ENCODE assay signal across 8 mouse cellular contexts in genomic region chr4:129993944-129994695, GRCm38 (mm10). TPM values are rescaled to one million over a fixed set of nuclear protein-coding genes. Genes with fewer than 3 reads are reported as not detected.
DNase-seq lines count a peak whose midpoint lies in the region; ATAC-seq lines count a peak whose summit lies in the region.
"Had no signal": no experiment of that assay in that cellular context is flagged by ENCODE, and none has a peak within 500 bp of the region (broad histone marks: within the 10 kb centered on the region; RNA-seq: fewer than 3 reads in every experiment).

No protein-coding gene starts in this region.

- 69% methylated on average over 16 of the region's 16 CpGs for WGBS in kidney, embryonic 16.5 days

- H3K27ac ChIP-seq in kidney, embryonic 16.5 days (ENCODE audit: low read length) = no peak overlapping the region

- peak; percentile 47 for DNase-seq in kidney, adult 11 months
- peak; percentile 6 for DNase-seq in 3T3-L1 (ENCODE audit: low read depth, low spot score)
- DNase-seq in adrenal gland, adult 18-20 months (ENCODE audit: low spot score in 2 of 2) = peak; percentile 54 to 72
- DNase-seq in kidney, postnatal 25 days = peak; percentile 61 to 79
- no peak for DNase-seq in spleen, adult 12 weeks (ENCODE audit: low spot score)
- DNase-seq in gastrocnemius, adult 18-20 months (ENCODE audit: low spot score) = no peak

- no peak for ATAC-seq in kidney, embryonic 16.5 days (ENCODE audit: low FRiP score, low TSS enrichment)

- H3K4me2 ChIP-seq in kidney, embryonic 16.5 days (replicated peaks; ENCODE audit: low read depth, low read length) = no peak overlapping the region

- no peak overlapping the region for H3K9ac ChIP-seq in kidney, embryonic 16.5 days (replicated peaks; ENCODE audit: low read length)

- H3K4me1 ChIP-seq in kidney, embryonic 16.5 days (ENCODE audit: insufficient read depth, low read length) = no peaks in the 10 kb centered on the region

- no peak overlapping the region for H3K4me3 ChIP-seq in kidney, embryonic 16.5 days (ENCODE audit: low read length)

- H3K9me3 ChIP-seq in kidney, embryonic 16.5 days (ENCODE audit: low read length) = no peaks in the 10 kb centered on the region

- H3K27me3 ChIP-seq in kidney, embryonic 16.5 days (ENCODE audit: insufficient read depth, low read length) = peaks cover 15% of the 10 kb centered on the region

- no peaks in the 10 kb centered on the region for H3K36me3 ChIP-seq in kidney, embryonic 16.5 days (ENCODE audit: insufficient read depth, low read length)

RNA-seq across cellular contexts. Expression of gene Adgrb2, which starts 9.4 kb away (rescaled TPM):
- 1.7 and 3.2 TPM in 2 replicates for polyA plus RNA-seq in kidney, embryonic 16.5 days (2015; fragmentation: Nextera tagmentation; extraction: Ambion mirVana)
- total RNA-seq in adrenal gland, adult 18-20 months (2021) = 10 to 100 TPM; 20.4 to 23.9 TPM
- total RNA-seq in gastrocnemius, adult 18-20 months (2021) = 1 to 10 TPM in 1 of 2 experiments, under 1 TPM in 1; 0.21 to 2.5 TPM
- polyA plus RNA-seq: liver, embryonic 16.5 days had no signal

RNA-seq across cellular contexts. Expression of gene Col16a1, which starts 53.5 kb away (rescaled TPM):
- polyA plus RNA-seq in kidney, embryonic 16.5 days (2015; fragmentation: Nextera tagmentation; extraction: Ambion mirVana) = 41.2 and 48.8 TPM in 2 replicates
- 10 to 100 TPM; 13.2 to 14.7 TPM for total RNA-seq in adrenal gland, adult 18-20 months (2021)
- total RNA-seq in gastrocnemius, adult 18-20 months (2021) = 1 to 10 TPM; 2.5 to 2.9 TPM

Comparison
In these comparisons a context has a peak if more than half of its experiments do, and no peak if none do; other contexts are left out.
1. DNase-seq: peak in kidney, adult 11 months (single experiment), 3T3-L1 (single experiment), adrenal gland, adult 18-20 months (2 of 2) and kidney, postnatal 25 days (2 of 2); none in spleen, adult 12 weeks (single experiment) and gastrocnemius, adult 18-20 months (single experiment).
2. RNA of gene Adgrb2, which starts 9.4 kb away (total RNA-seq): 20.4 to 23.9 TPM in adrenal gland, adult 18-20 months; 0.21 to 2.5 TPM in gastrocnemius, adult 18-20 months; every median in the first group is over 4 times any median in the second.